Mouse (Mus musculus) liver, adult 2 months (tissue): ENCODE measurements at regions not wholly inside any gene's neighbourhood (a gene's known extent, or its start where the extent isn't known, plus 50 kb on each side); places are given as distances from the start of the nearest gene placed in this dataset.

Experiments
- DNase-seq: peaks from one replicate; pipeline ENCODE4 v3.0.0-alpha.2; 2011; ENCODE audit warnings: low read depth, low spot score; ENCODE audit errors: extremely low read depth
- H3K27ac ChIP-seq: fragments of 200-500 bp; replicated peaks from 2 replicates; pipeline ENCODE4 v1.5.1; 2012; ENCODE audit warnings: low read depth, mild to moderate bottlenecking, control low read depth, inconsistent platforms, low read length; ENCODE audit not compliant: insufficient read depth
- H3K27me3 ChIP-seq: fragments of 200-500 bp; 2 replicates; pipeline ENCODE4 v1.6.1; 2012; ENCODE audit warnings: mild to moderate bottlenecking, moderate library complexity, low read length, inconsistent platforms; ENCODE audit not compliant: control insufficient read depth, insufficient read depth
- H3K36me3 ChIP-seq: fragments of 200-500 bp; 2 replicates; pipeline ENCODE4 v1.6.1; 2012; ENCODE audit warnings: low read length, inconsistent platforms; ENCODE audit not compliant: control insufficient read depth, insufficient read depth
- H3K4me1 ChIP-seq: fragments of 200-500 bp; 2 replicates; pipeline ENCODE4 v1.6.1; 2011; ENCODE audit warnings: low read length; ENCODE audit not compliant: control insufficient read depth, insufficient read depth
- H3K4me3 ChIP-seq: fragments of 200-500 bp; 2 replicates; pipeline ENCODE4 v1.5.1; 2011; ENCODE audit warnings: low read depth, mild to moderate bottlenecking, control low read depth, low read length, moderate library complexity; ENCODE audit not compliant: insufficient read depth
- H3K79me2 ChIP-seq: fragments of 200-500 bp; 2 replicates; pipeline ENCODE4 v1.6.1; 2012; ENCODE audit warnings: inconsistent platforms, mild to moderate bottlenecking, low read length, moderate library complexity; ENCODE audit not compliant: control insufficient read depth, insufficient read depth
- H3K9ac ChIP-seq: fragments of 200-500 bp; 2 replicates; pipeline ENCODE4 v1.6.1; 2012; ENCODE audit warnings: low read depth, mild to moderate bottlenecking, control low read depth, inconsistent platforms, low read length
- CTCF ChIP-seq: fragments of 200-500 bp; IDR thresholded peaks from 2 replicates; pipeline ENCODE4 v1.5.1; 2011; ENCODE audit warnings: low read depth, low read length, control low read depth
- POLR2A ChIP-seq: fragments of 200-500 bp; IDR thresholded peaks from 2 replicates; pipeline ENCODE4 v1.6.1; 2011; ENCODE audit warnings: low read length, control low read depth; ENCODE audit not compliant: insufficient read depth; ENCODE audit errors: extremely low read depth
- WGBS: fragments of 180-500 bp; shearing (Covaris S2); methylation state at CpG from one replicate; pipeline ENCODE4 v1.1.7; 2018; 5-methylcytosine and 5-hydroxymethylcytosine counted together

GRCm38 (mm10) chr11:25423186-25423585 lies 787.4 kb downstream of the 5730522E02Rik start:
- Histone ChIP-seq H3K4me1 (no peaks in the 10 kb centered on the region), H3K4me3 (no peak overlapping the region), H3K79me2 (no peaks in the 10 kb centered on the region), H3K27ac (no peak overlapping the region), H3K27me3 (no peaks in the 10 kb centered on the region; the same call in 1 of the 2 replicates), H3K9ac (no peak overlapping the region), H3K36me3 (no peaks in the 10 kb centered on the region)
- TF ChIP-seq POLR2A (no peak), CTCF (no peak)
- 89% methylated on average over 4 of the region's 4 CpGs for WGBS
- no peak for DNase-seq

- Histone ChIP-seq H3K79me2 (no peaks in the 10 kb centered on the region), H3K4me3 (no peak overlapping the region), H3K27ac (no peak overlapping the region), H3K4me1 (no peaks in the 10 kb centered on the region), H3K36me3 (no peaks in the 10 kb centered on the region), H3K9ac (no peak overlapping the region), H3K27me3 (no peaks in the 10 kb centered on the region; the same call in 1 of the 2 replicates)
- DNase-seq = no peak
- TF ChIP-seq POLR2A = no peak
- no peak for TF ChIP-seq CTCF
Measured at GRCm38 (mm10) chr11:25421486-25421885, 789.1 kb downstream of the 5730522E02Rik start.

GRCm38 (mm10) chr11:25410403-25411090 lies 800.0 kb downstream of the 5730522E02Rik start:
- H3K9ac ChIP-seq = no peak overlapping the region
- H3K79me2 ChIP-seq = no peaks in the 10 kb centered on the region
- TF ChIP-seq POLR2A (no peak), CTCF (no peak)
- H3K4me1 ChIP-seq = no peaks in the 10 kb centered on the region
- DNase-seq = no peak
- no peaks in the 10 kb centered on the region for H3K36me3 ChIP-seq
- no peak overlapping the region for H3K27ac ChIP-seq
- no peak overlapping the region for H3K4me3 ChIP-seq
- 75% methylated on average over 4 of the region's 4 CpGs for WGBS
- H3K27me3 ChIP-seq = no peaks in the 10 kb centered on the region

- 50% methylated on average over 2 of the region's 2 CpGs for whole genome bisulfite sequencing
- no peak for DNase-seq
- TF ChIP-seq POLR2A (no peak), CTCF (no peak)
- Histone ChIP-seq H3K4me1 (no peaks in the 10 kb centered on the region), H3K27me3 (no peaks in the 10 kb centered on the region), H3K9ac (no peak overlapping the region), H3K36me3 (no peaks in the 10 kb centered on the region), H3K4me3 (no peak overlapping the region), H3K79me2 (no peaks in the 10 kb centered on the region), H3K27ac (no peak overlapping the region)
Measured at GRCm38 (mm10) chr11:25391649-25392048, 818.9 kb downstream of the 5730522E02Rik start.

DNA sequence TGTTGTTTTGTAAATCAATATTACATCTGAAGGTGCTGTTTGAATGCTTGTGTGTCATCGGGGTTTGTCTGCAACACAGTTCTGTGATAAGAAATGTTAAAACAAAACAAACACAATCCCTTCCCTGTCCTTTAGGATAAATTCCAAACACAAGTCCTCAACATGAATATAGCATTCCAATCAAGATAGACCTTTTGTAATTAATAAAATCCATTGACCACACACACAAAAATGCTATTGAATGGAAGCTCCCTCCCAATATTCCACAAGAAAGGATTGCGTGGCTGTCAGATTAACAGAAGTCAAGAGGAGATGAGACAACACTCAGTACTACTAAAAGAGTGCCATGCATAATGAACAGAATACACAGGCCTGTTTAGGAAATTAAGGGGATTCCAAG lies 843.5 kb downstream of the 5730522E02Rik start:
- TF ChIP-seq POLR2A (no peak), CTCF (no peak)
- Histone ChIP-seq H3K27ac (no peak overlapping the region), H3K4me1 (no peaks in the 10 kb centered on the region), H3K4me3 (no peak overlapping the region), H3K9ac (no peak overlapping the region), H3K36me3 (no peaks in the 10 kb centered on the region), H3K79me2 (no peaks in the 10 kb centered on the region), H3K27me3 (no peaks in the 10 kb centered on the region)
- DNase-seq = no peak
- WGBS = 65% methylated on average over 2 of the region's 2 CpGs

- no peaks in the 10 kb centered on the region for H3K79me2 ChIP-seq
- 57% methylated on average over 6 of the region's 6 CpGs for WGBS
Measured at GRCm38 (mm10) chr11:25365433-25365832, 845.1 kb downstream of the 5730522E02Rik start.

More at GRCm38 (mm10) chr11:25365433-25365832, 845.1 kb downstream of the 5730522E02Rik start:
- Histone ChIP-seq H3K27ac (no peak overlapping the region), H3K4me3 (no peak overlapping the region), H3K9ac (no peak overlapping the region), H3K4me1 (no peaks in the 10 kb centered on the region), H3K36me3 (no peaks in the 10 kb centered on the region), H3K27me3 (no peaks in the 10 kb centered on the region)
- TF ChIP-seq CTCF = no peak
- TF ChIP-seq POLR2A = no peak
- DNase-seq = no peak
